Mouse (Mus musculus) liver, postnatal 0 days (tissue): ENCODE measurements around the gene 3110082J24Rik.

Experiments
- CTCF ChIP-seq: sonication (generic); IDR thresholded peaks from 2 replicates; pipeline ENCODE4 v1.5.1; 2016; ENCODE audit warnings: antibody characterized with exemption, low read depth
- EP300 ChIP-seq: IDR thresholded peaks from 2 replicates; pipeline ENCODE4 v1.6.1; 2016; ENCODE audit warnings: antibody characterized with exemption, low read depth, mild to moderate bottlenecking

GRCm38 (mm10) chr5:30105668-30106300, at the start of gene 3110082J24Rik:
- TF ChIP-seq CTCF (no peak), EP300 (no peak)
